ENCODE assay signal across 24 mouse cellular contexts in the genomic region with DNA sequence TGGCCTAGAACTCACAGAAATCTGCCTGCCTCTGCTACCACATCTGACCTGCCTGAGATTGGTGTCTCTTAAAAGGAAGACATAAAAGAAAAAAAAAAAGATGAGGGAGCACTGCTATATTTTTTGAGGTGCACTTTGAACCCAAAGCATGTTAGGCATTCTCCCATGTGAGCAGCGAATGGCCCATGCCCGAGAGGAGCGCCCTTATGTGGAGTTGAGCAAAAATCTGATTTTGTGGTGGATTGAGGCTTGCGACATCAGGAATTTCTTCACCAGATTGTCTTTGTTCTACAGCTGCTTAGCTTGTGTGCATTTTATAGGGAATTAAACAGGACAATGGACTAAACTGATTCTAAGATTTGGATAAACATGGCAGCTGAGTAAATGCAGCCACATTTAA. TPM values are rescaled to one million over a fixed set of nuclear protein-coding genes. Genes with fewer than 3 reads are reported as not detected.
"Had no signal": no experiment of that assay in that cellular context is flagged by ENCODE, and none has a peak within 500 bp of the region (broad histone marks: within the 10 kb centered on the region; RNA-seq: fewer than 3 reads in every experiment).

No protein-coding gene starts in this region.

- H3K27ac ChIP-seq: lung, embryonic 15.5 days; macrophage; midbrain, embryonic 12.5 days; neural tube, embryonic 12.5 days; stomach, embryonic 15.5 days; stomach, postnatal 0 days had no signal

- H3K9ac ChIP-seq: lung, embryonic 15.5 days; midbrain, embryonic 12.5 days; neural tube, embryonic 12.5 days; stomach, embryonic 15.5 days had no signal

- H3K27me3 ChIP-seq: lung, embryonic 15.5 days; megakaryocyte, embryonic 14.5 days; midbrain, embryonic 12.5 days; neural tube, embryonic 12.5 days; stomach, embryonic 15.5 days had no signal

- H3K4me2 ChIP-seq: lung, embryonic 15.5 days; midbrain, embryonic 12.5 days; neural tube, embryonic 12.5 days had no signal

- H3K36me3 ChIP-seq: lung, embryonic 15.5 days; midbrain, embryonic 12.5 days; neural tube, embryonic 12.5 days; stomach, embryonic 15.5 days had no signal

- H3K4me3 ChIP-seq: lung, embryonic 15.5 days; megakaryocyte, embryonic 14.5 days; midbrain, embryonic 12.5 days; neural tube, embryonic 12.5 days; stomach, embryonic 15.5 days had no signal

- DNase-seq: lung, adult 2 months; lung, postnatal 14 days; lung, postnatal 36 days; midbrain, embryonic 14.5 days; right cerebral cortex, postnatal 14 days; thymus, adult 2 months; thymus, postnatal 14 days; thymus, postnatal 36 days had no signal

- H3K9me3 ChIP-seq: lung, embryonic 15.5 days; midbrain, embryonic 12.5 days; neural tube, embryonic 12.5 days; stomach, embryonic 15.5 days had no signal

- H3K4me1 ChIP-seq: megakaryocyte, embryonic 14.5 days; midbrain, embryonic 12.5 days; neural tube, embryonic 12.5 days; stomach, embryonic 15.5 days had no signal

RNA-seq across cellular contexts. Expression of a gene that starts 10.1 kb away (rescaled TPM):
- total RNA-seq: megakaryocyte progenitor cell, adult 5-6 weeks; midbrain, postnatal 0 days; monocyte, adult 5-6 weeks; neutrophil, adult 5-6 weeks had no signal
- polyA plus RNA-seq: lung, adult 2 months; macrophage; spleen, adult 2 months; testis, adult 2 months had no signal

RNA-seq across cellular contexts. Expression of a gene that starts 27.6 kb away (rescaled TPM):
- total RNA-seq: megakaryocyte progenitor cell, adult 5-6 weeks; midbrain, postnatal 0 days; monocyte, adult 5-6 weeks; neutrophil, adult 5-6 weeks had no signal
- polyA plus RNA-seq: liver, embryonic 16.5 days; lung, adult 2 months; lung, embryonic 15.5 days; lung, postnatal 0 days; macrophage; midbrain, embryonic 12.5 days; midbrain, embryonic 14.5 days; midbrain, postnatal 0 days; neural tube, embryonic 12.5 days; neural tube, embryonic 14.5 days; spleen, adult 2 months; stomach, embryonic 15.5 days; stomach, postnatal 0 days; testis, adult 2 months; thymus, adult 2 months had no signal

RNA-seq across cellular contexts. Expression of a gene that starts 28.8 kb away (rescaled TPM):
- total RNA-seq: megakaryocyte progenitor cell, adult 5-6 weeks; midbrain, postnatal 0 days; monocyte, adult 5-6 weeks; neutrophil, adult 5-6 weeks had no signal
- polyA plus RNA-seq: liver, embryonic 16.5 days; lung, adult 2 months; lung, embryonic 15.5 days; lung, postnatal 0 days; macrophage; midbrain, embryonic 12.5 days; midbrain, embryonic 14.5 days; midbrain, postnatal 0 days; neural tube, embryonic 12.5 days; neural tube, embryonic 14.5 days; spleen, adult 2 months; stomach, embryonic 15.5 days; stomach, postnatal 0 days; thymus, adult 2 months had no signal

RNA-seq across cellular contexts. Expression of a gene that starts 28.9 kb away (rescaled TPM):
- total RNA-seq: megakaryocyte progenitor cell, adult 5-6 weeks; midbrain, postnatal 0 days; monocyte, adult 5-6 weeks; neutrophil, adult 5-6 weeks had no signal
- polyA plus RNA-seq: liver, embryonic 16.5 days; lung, adult 2 months; lung, embryonic 15.5 days; lung, postnatal 0 days; macrophage; midbrain, embryonic 12.5 days; midbrain, embryonic 14.5 days; midbrain, postnatal 0 days; spleen, adult 2 months; stomach, embryonic 15.5 days; stomach, postnatal 0 days; testis, adult 2 months; thymus, adult 2 months had no signal

RNA-seq across cellular contexts. Expression of a gene that starts 59.6 kb away (rescaled TPM):
- total RNA-seq: megakaryocyte progenitor cell, adult 5-6 weeks; midbrain, postnatal 0 days; monocyte, adult 5-6 weeks; neutrophil, adult 5-6 weeks had no signal
- polyA plus RNA-seq: liver, embryonic 16.5 days; lung, adult 2 months; lung, embryonic 15.5 days; lung, postnatal 0 days; macrophage; midbrain, embryonic 12.5 days; spleen, adult 2 months; stomach, embryonic 15.5 days; stomach, postnatal 0 days; testis, adult 2 months; thymus, adult 2 months had no signal
